Mouse (Mus musculus): ENCODE data around the gene Uggt1. TPM values are rescaled to one million over a fixed set of nuclear protein-coding genes. Genes with fewer than 3 reads are reported as not detected.

The Uggt1 gene
- polyA plus RNA-seq, 1 experiment from 2014 or later = 53.1 TPM

GRCm38 (mm10) chr1:36254635-36255360, 10.3 kb upstream of the Uggt1 start:
- WGBS = 11% methylated on average over 25 of the region's 25 CpGs
- no peaks in the 10 kb centered on the region for H3K9me3 ChIP-seq
- ATAC-seq (ENCODE audit: low FRiP score, low read depth) = no peak
- no peak overlapping the region for H3K27ac ChIP-seq
- peak overlapping the region; percentile 45 for H3K4me2 ChIP-seq (replicated peaks)
- 0 out of 2 replicates have a peak overlapping the region, but pooled peaks have one; percentile 2 for H3K9ac ChIP-seq
- H3K4me1 ChIP-seq = peaks cover 7% of the 10 kb centered on the region
- peaks cover 3% of the 10 kb centered on the region; the same call in 1 of the 2 replicates for H3K27me3 ChIP-seq (replicated peaks)
- no peaks in the 10 kb centered on the region for H3K36me3 ChIP-seq
- 0 out of 2 replicates have a peak overlapping the region, but pooled peaks have one; percentile 5 for H3K4me3 ChIP-seq

GRCm38 (mm10) chr1:36252791-36253190, 8.3 kb upstream of the Uggt1 start:
- Histone ChIP-seq H3K36me3 (no peaks in the 10 kb centered on the region), H3K9ac (no peak overlapping the region), H3K4me3 (no peak overlapping the region), H3K27me3 (replicated peaks) (peaks cover 3% of the 10 kb centered on the region; the same call in 1 of the 2 replicates), H3K9me3 (no peaks in the 10 kb centered on the region), H3K4me1 (peaks cover 7% of the 10 kb centered on the region), H3K27ac (no peak overlapping the region), H3K4me2 (replicated peaks) (no peak overlapping the region)
- WGBS = 8% methylated on average over 6 of the region's 6 CpGs
- ATAC-seq (ENCODE audit: low FRiP score, low read depth) = peak; percentile 60

- peak overlapping the region; percentile 20; the same call in 1 of the 2 replicates for H3K4me2 ChIP-seq (replicated peaks)
- no peak for ATAC-seq (ENCODE audit: low FRiP score, low read depth)
- no peaks in the 10 kb centered on the region for H3K9me3 ChIP-seq
- H3K4me3 ChIP-seq = no peak overlapping the region
- 3% methylated on average over 9 of the region's 9 CpGs for WGBS
- H3K27me3 ChIP-seq (replicated peaks) = peaks cover 3% of the 10 kb centered on the region; the same call in 1 of the 2 replicates
- H3K27ac ChIP-seq = no peak overlapping the region
- H3K9ac ChIP-seq = no peak overlapping the region
- peaks cover 10% of the 10 kb centered on the region for H3K4me1 ChIP-seq
- no peaks in the 10 kb centered on the region for H3K36me3 ChIP-seq
Observed at GRCm38 (mm10) chr1:36251426-36251825, 6.9 kb upstream of the Uggt1 start.

- Histone ChIP-seq H3K9ac (no peak overlapping the region), H3K4me2 (replicated peaks) (no peak overlapping the region), H3K27ac (no peak overlapping the region), H3K27me3 (replicated peaks) (no peaks in the 10 kb centered on the region), H3K4me3 (no peak overlapping the region), H3K36me3 (no peaks in the 10 kb centered on the region), H3K9me3 (no peaks in the 10 kb centered on the region), H3K4me1 (peaks cover 29% of the 10 kb centered on the region)
- no peak for ATAC-seq (ENCODE audit: low FRiP score, low read depth)
- 43% methylated on average over 6 of the region's 6 CpGs for WGBS
Observed at GRCm38 (mm10) chr1:36246688-36247087, 2.2 kb upstream of the Uggt1 start.

GRCm38 (mm10) chr1:36244828-36245215, 302 bp upstream of the Uggt1 start:
- H3K36me3 ChIP-seq = no peaks in the 10 kb centered on the region
- no peaks in the 10 kb centered on the region for H3K9me3 ChIP-seq
- 92% methylated on average over 4 of the region's 4 CpGs for WGBS
- ATAC-seq (ENCODE audit: low FRiP score, low read depth) = no peak
- peaks cover 24% of the 10 kb centered on the region for H3K4me1 ChIP-seq
- H3K9ac ChIP-seq = no peak overlapping the region
- no peak overlapping the region for H3K4me3 ChIP-seq
- H3K27ac ChIP-seq = no peak overlapping the region
- H3K27me3 ChIP-seq (replicated peaks) = no peaks in the 10 kb centered on the region
- H3K4me2 ChIP-seq (replicated peaks) = no peak overlapping the region

GRCm38 (mm10) chr1:36243447-36244057, 968 bp downstream of the Uggt1 start:
- Histone ChIP-seq H3K4me2 (replicated peaks) (peak overlapping the region; percentile 88), H3K27me3 (replicated peaks) (no peaks in the 10 kb centered on the region), H3K4me3 (peak overlapping the region; percentile 97), H3K27ac (peak overlapping the region; percentile 77), H3K9me3 (no peaks in the 10 kb centered on the region), H3K36me3 (no peaks in the 10 kb centered on the region), H3K4me1 (peaks cover 26% of the 10 kb centered on the region), H3K9ac (peak overlapping the region; percentile 86)
- ATAC-seq (ENCODE audit: low FRiP score, low read depth) = no peak; the same call in 1 of the 2 replicates
- 5% methylated on average over 21 of the region's 21 CpGs for WGBS

GRCm38 (mm10) chr1:36241903-36242429, 2.6 kb downstream of the Uggt1 start:
- 80% methylated on average over 15 of the region's 15 CpGs for WGBS
- 0 out of 2 replicates have a peak overlapping the region, but pooled peaks have one; percentile 13 for H3K9ac ChIP-seq

GRCm38 (mm10) chr1:36240176-36240575, 4.3 kb downstream of the Uggt1 start:
- WGBS = 69% methylated on average over 6 of the region's 6 CpGs
- no peaks in the 10 kb centered on the region for H3K9me3 ChIP-seq
- no peak for ATAC-seq (ENCODE audit: low FRiP score, low read depth)

More at GRCm38 (mm10) chr1:36241903-36242429, 2.6 kb downstream of the Uggt1 start:
- Histone ChIP-seq H3K9me3 (no peaks in the 10 kb centered on the region), H3K4me3 (no peak overlapping the region), H3K36me3 (no peaks in the 10 kb centered on the region; the same call in 1 of the 2 replicates), H3K27me3 (replicated peaks) (no peaks in the 10 kb centered on the region), H3K27ac (no peak overlapping the region), H3K4me1 (peaks cover 29% of the 10 kb centered on the region), H3K4me2 (replicated peaks) (no peak overlapping the region)
- no peak for ATAC-seq (ENCODE audit: low FRiP score, low read depth)

GRCm38 (mm10) chr1:36239396-36239795, 5.1 kb downstream of the Uggt1 start:
- Histone ChIP-seq H3K27me3 (replicated peaks) (no peaks in the 10 kb centered on the region), H3K36me3 (peaks cover 5% of the 10 kb centered on the region; the same call in 1 of the 2 replicates), H3K9ac (no peak overlapping the region), H3K4me3 (no peak overlapping the region), H3K4me2 (replicated peaks) (no peak overlapping the region), H3K4me1 (peaks cover 25% of the 10 kb centered on the region), H3K9me3 (no peaks in the 10 kb centered on the region), H3K27ac (no peak overlapping the region)
- WGBS = 85% methylated on average over 10 of the region's 10 CpGs
- ATAC-seq (ENCODE audit: low FRiP score, low read depth) = no peak

More at GRCm38 (mm10) chr1:36240176-36240575, 4.3 kb downstream of the Uggt1 start:
- Histone ChIP-seq H3K4me2 (replicated peaks) (no peak overlapping the region), H3K36me3 (no peaks in the 10 kb centered on the region; the same call in 1 of the 2 replicates), H3K27me3 (replicated peaks) (no peaks in the 10 kb centered on the region), H3K4me3 (no peak overlapping the region), H3K4me1 (peaks cover 25% of the 10 kb centered on the region), H3K9ac (no peak overlapping the region), H3K27ac (no peak overlapping the region)

- Histone ChIP-seq H3K4me3 (no peak overlapping the region), H3K9ac (no peak overlapping the region), H3K4me1 (peaks cover 5% of the 10 kb centered on the region; the same call in 1 of the 2 replicates), H3K36me3 (peaks cover 19% of the 10 kb centered on the region), H3K27ac (no peak overlapping the region), H3K4me2 (replicated peaks) (no peak overlapping the region), H3K27me3 (replicated peaks) (no peaks in the 10 kb centered on the region), H3K9me3 (no peaks in the 10 kb centered on the region)
- 92% methylated on average over 2 of the region's 2 CpGs for WGBS
- no peak for ATAC-seq (ENCODE audit: low FRiP score, low read depth)
Observed at GRCm38 (mm10) chr1:36235855-36236254, 8.7 kb downstream of the Uggt1 start.

GRCm38 (mm10) chr1:36235057-36235639, 9.4 kb downstream of the Uggt1 start:
- Histone ChIP-seq H3K27me3 (replicated peaks) (no peaks in the 10 kb centered on the region), H3K4me3 (no peak overlapping the region), H3K4me1 (peaks cover 5% of the 10 kb centered on the region; the same call in 1 of the 2 replicates), H3K27ac (no peak overlapping the region), H3K36me3 (peaks cover 23% of the 10 kb centered on the region), H3K9me3 (no peaks in the 10 kb centered on the region), H3K4me2 (replicated peaks) (no peak overlapping the region), H3K9ac (no peak overlapping the region)
- ATAC-seq (ENCODE audit: low FRiP score, low read depth) = no peak
- 86% methylated on average over 9 of the region's 9 CpGs for WGBS

GRCm38 (mm10) chr1:36233218-36233617, 11.3 kb downstream of the Uggt1 start:
- 92% methylated on average over 6 of the region's 6 CpGs for WGBS
- H3K4me3 ChIP-seq = no peak overlapping the region

More at GRCm38 (mm10) chr1:36233218-36233617, 11.3 kb downstream of the Uggt1 start:
- Histone ChIP-seq H3K9ac (no peak overlapping the region), H3K4me2 (replicated peaks) (no peak overlapping the region), H3K4me1 (no peaks in the 10 kb centered on the region), H3K27ac (no peak overlapping the region), H3K9me3 (no peaks in the 10 kb centered on the region), H3K27me3 (replicated peaks) (no peaks in the 10 kb centered on the region), H3K36me3 (peaks cover 27% of the 10 kb centered on the region)
- no peak for ATAC-seq (ENCODE audit: low FRiP score, low read depth)
